Mouse (Mus musculus) ES-Bruce4 (cell line): ENCODE measurements around the gene Tbl1xr1.

ENCODE experiments used
- CTCF ChIP-seq: IDR thresholded peaks from one replicate; pipeline ENCODE4 v1.8.1; 2011; ENCODE audit warnings: low read depth, low read length
- EP300 ChIP-seq: IDR thresholded peaks from 2 replicates; pipeline ENCODE4 v1.6.1; 2011; ENCODE audit warnings: low read depth, low read length; ENCODE audit not compliant: insufficient read depth
- POLR2A ChIP-seq: IDR thresholded peaks from one replicate; pipeline ENCODE4 v1.8.1; 2011; ENCODE audit warnings: low read length; ENCODE audit not compliant: insufficient read depth

DNA sequence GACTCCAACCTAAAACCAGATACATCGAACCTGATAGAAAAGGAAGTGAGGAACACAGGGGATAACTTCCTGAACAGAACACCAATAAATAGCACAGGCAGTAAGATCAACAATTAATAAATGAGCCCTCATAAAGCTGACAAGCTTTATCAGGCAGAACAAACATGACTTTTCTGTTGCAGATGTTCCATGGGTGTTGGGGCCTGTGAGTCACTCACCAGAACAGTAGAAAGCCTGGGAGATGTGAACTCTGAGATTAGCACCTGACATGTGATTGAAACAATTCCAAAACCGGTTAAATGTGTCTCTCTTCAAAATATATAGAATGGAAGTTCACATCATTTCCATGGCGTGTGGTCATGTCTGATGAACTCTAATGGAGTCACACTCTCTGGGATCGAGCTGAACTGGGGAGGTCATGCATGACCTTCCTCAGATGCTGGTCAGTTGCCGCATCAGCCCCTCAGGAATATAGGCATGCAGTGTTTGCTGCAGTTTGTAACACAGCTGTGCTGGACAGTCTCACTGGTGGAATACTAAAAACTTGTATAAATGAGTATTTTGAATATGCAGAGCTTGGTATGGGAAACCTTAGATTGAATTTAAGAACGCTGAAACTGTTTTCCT, 72.0 kb downstream of the Tbl1xr1 start:
- TF ChIP-seq CTCF (no peak), EP300 (no peak), POLR2A (no peak)
